Mouse (Mus musculus) spleen, adult 2 months (tissue): ENCODE data around the gene Adamts15. TPM values are rescaled to one million over a fixed set of nuclear protein-coding genes. Genes with fewer than 3 reads are reported as not detected.

Source experiments
- DNase-seq, 2 experiments: peaks; one replicate each; pipeline versions ENCODE4 v3.0.0 to v3.0.0-alpha.2; 2012 to 2021; ENCODE audit warnings: low spot score in 2 of 2, low read depth in 1 of 2
- H3K27ac ChIP-seq: fragments of 200-500 bp; 2 replicates; pipeline ENCODE4 v1.5.1; 2012; ENCODE audit warnings: low read length, inconsistent platforms; ENCODE audit not compliant: insufficient read depth
- H3K27me3 ChIP-seq: fragments of 200-500 bp; 2 replicates; pipeline ENCODE4 v1.6.1; 2012; ENCODE audit warnings: mild to moderate bottlenecking, moderate library complexity, low read length, inconsistent platforms; ENCODE audit not compliant: control insufficient read depth, insufficient read depth
- H3K36me3 ChIP-seq: fragments of 200-500 bp; 2 replicates; pipeline ENCODE4 v1.6.1; 2012; ENCODE audit warnings: mild to moderate bottlenecking, low read length, inconsistent platforms; ENCODE audit not compliant: control insufficient read depth, insufficient read depth
- H3K4me1 ChIP-seq: fragments of 200-500 bp; 2 replicates; pipeline ENCODE4 v1.6.1; 2011; ENCODE audit warnings: inconsistent platforms; ENCODE audit not compliant: control insufficient read depth, insufficient read depth, insufficient read length
- H3K4me3 ChIP-seq: fragments of 200-500 bp; 2 replicates; pipeline ENCODE4 v1.5.1; 2011; ENCODE audit warnings: mild to moderate bottlenecking, inconsistent platforms; ENCODE audit not compliant: insufficient read depth, insufficient read length; ENCODE audit errors: extremely low read depth
- CTCF ChIP-seq: fragments of 200-500 bp; IDR thresholded peaks from 2 replicates; pipeline ENCODE4 v1.5.1; 2011; ENCODE audit warnings: mild to moderate bottlenecking, inconsistent platforms; ENCODE audit not compliant: insufficient read depth, insufficient read length, insufficient replicate concordance; ENCODE audit errors: extremely low read depth
- POLR2A ChIP-seq: fragments of 200-500 bp; IDR thresholded peaks from 2 replicates; pipeline ENCODE4 v1.6.1; 2011; ENCODE audit warnings: low read depth, low read length, inconsistent platforms
- WGBS: fragments of 180-500 bp; shearing (Covaris S2); methylation state at CpG from one replicate; pipeline ENCODE4 v1.1.7; 2018; 5-methylcytosine and 5-hydroxymethylcytosine counted together
- polyA plus RNA-seq: library from polyadenylated mRNA; depleted of rRNA; stranded (reverse); fragments of >200 nt; gene quantifications from 2 replicates; pipeline ENCODE4 v1.2.3, GENCODE M21; 2012

Adamts15 gene
- polyA plus RNA-seq, 1 experiment = 0.43 TPM

DNA sequence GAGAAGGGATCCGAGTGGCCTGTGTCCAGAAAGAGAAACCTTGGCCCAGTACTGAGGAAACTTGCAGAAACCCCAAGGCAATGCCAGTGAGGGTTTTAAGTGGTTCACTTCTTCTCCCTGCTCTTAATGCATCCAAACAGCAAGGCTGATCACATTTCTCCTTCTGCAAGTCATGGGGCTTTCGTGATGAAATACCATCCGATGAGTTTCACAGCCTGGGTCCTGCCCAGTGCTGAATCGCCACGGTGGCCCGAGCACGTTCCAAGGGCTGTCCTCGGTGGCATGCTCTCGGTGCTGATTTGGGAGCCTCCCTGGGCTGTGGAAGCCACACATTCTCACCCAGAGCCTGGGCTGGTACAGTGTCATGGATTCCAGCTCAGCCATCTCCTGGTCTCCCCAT is 33.0 kb upstream of the Adamts15 start:
- Histone ChIP-seq H3K27me3 (no peaks in the 10 kb centered on the region), H3K4me1 (no peaks in the 10 kb centered on the region), H3K27ac (no peak overlapping the region), H3K36me3 (no peaks in the 10 kb centered on the region), H3K4me3 (no peak overlapping the region)
- no peak for TF ChIP-seq POLR2A
- TF ChIP-seq CTCF = no peak
- WGBS = 87% methylated on average over 9 of the region's 9 CpGs
- DNase-seq = no peak

DNA sequence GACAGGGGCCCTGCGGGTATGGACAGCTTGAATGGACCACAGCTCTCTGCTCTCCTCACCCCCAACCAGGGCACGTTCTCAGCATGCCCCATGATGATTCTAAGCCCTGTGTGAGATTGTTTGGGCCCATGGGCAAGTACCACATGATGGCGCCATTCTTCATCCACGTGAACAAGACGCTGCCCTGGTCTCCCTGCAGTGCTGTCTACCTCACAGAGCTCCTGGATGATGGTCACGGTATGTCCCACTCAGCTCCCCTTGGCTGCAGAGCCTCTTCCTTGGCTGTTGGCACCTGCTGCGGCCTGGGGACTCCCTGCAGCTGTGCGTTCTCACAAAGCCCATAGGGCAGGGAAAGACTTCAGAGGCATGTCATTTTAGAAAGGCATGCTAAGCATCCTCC is 31.0 kb upstream of the Adamts15 start:
- peak in 1 of 2 experiments; percentile 3 for DNase-seq
- no peaks in the 10 kb centered on the region for H3K36me3 ChIP-seq
- WGBS = 55% methylated on average over 8 of the region's 8 CpGs

DNA sequence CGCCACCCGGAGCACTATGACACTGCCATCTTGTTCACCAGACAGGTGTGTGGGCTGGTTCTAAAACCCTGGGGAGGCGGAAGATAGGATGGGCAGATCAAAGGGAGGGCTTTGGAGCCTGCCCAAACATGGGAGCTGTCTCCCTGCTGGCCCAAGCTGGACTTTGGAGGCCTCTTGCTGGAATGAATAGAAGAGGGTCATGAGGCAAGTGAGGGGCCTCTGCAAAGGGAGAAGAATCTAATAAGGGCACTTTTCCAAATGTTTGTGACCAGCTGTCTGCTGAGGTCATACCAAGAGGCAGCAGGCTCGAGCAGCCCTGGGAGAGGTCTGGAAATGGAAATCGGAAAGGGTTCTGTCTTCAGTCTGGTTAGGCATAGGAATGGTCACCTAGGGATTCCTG is 29.2 kb upstream of the Adamts15 start:
- Histone ChIP-seq H3K27ac (no peak overlapping the region), H3K4me3 (no peak overlapping the region), H3K36me3 (no peaks in the 10 kb centered on the region), H3K4me1 (no peaks in the 10 kb centered on the region), H3K27me3 (no peaks in the 10 kb centered on the region)
- no peak for DNase-seq
- TF ChIP-seq POLR2A (no peak), CTCF (no peak)
- 89% methylated on average over 5 of the region's 5 CpGs for WGBS

More for the DNA sequence above, 31.0 kb upstream of the Adamts15 start:
- Histone ChIP-seq H3K27ac (no peak overlapping the region), H3K4me3 (no peak overlapping the region), H3K27me3 (no peaks in the 10 kb centered on the region), H3K4me1 (no peaks in the 10 kb centered on the region)
- TF ChIP-seq POLR2A (no peak), CTCF (no peak)

DNA sequence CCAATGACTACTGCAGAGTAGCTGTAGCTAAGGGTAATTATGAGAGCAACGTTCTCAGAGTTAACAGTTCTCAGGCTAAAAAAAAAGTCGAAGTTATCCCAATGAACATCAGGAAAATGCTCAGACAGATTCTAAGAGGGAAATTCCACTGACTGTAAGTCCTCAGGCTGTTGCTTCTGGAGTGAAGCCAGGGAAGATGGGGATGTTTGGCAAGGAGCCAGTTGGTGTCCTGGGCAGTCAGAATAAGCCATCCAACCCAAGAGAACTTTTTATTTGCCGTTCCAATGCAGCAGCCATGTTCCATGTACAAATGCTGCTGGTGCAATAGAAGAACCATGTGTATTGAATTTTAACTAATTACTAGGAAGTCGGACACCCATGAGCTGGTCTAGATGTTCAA is 28.3 kb upstream of the Adamts15 start:
- no peak overlapping the region for H3K4me3 ChIP-seq
- no peak for DNase-seq
- no peaks in the 10 kb centered on the region for H3K36me3 ChIP-seq
- no peaks in the 10 kb centered on the region for H3K4me1 ChIP-seq
- H3K27me3 ChIP-seq = no peaks in the 10 kb centered on the region
- 84% methylated on average over 4 of the region's 4 CpGs for WGBS
- no peak for TF ChIP-seq POLR2A
- TF ChIP-seq CTCF = no peak
- no peak overlapping the region for H3K27ac ChIP-seq

DNA sequence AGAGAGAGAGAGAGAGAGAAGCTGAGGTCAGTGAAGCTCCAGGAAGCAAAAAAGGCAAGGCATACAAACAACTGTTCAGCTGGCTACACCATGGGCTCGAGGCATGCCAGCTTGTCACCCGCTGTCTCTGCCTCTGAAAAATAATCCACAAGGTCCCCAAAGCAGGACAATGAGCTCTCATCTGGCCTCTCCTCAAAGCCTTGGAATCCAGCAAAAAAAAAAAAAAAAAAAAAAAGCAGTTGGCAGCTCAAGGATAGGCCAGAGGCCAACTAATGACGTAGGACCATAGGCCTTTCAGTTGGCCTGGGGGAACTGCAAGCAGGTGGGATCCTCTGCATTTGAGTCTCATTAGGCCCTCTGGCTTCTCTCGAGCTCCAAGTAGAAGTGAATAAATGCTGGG is 27.7 kb upstream of the Adamts15 start:
- no peak overlapping the region for H3K27ac ChIP-seq
- WGBS = 87% methylated on average over 4 of the region's 4 CpGs
- no peaks in the 10 kb centered on the region for H3K27me3 ChIP-seq
- no peaks in the 10 kb centered on the region for H3K4me1 ChIP-seq
- H3K4me3 ChIP-seq = no peak overlapping the region
- DNase-seq = no peak
- no peak for TF ChIP-seq CTCF
- TF ChIP-seq POLR2A = no peak
- H3K36me3 ChIP-seq = no peaks in the 10 kb centered on the region

DNA sequence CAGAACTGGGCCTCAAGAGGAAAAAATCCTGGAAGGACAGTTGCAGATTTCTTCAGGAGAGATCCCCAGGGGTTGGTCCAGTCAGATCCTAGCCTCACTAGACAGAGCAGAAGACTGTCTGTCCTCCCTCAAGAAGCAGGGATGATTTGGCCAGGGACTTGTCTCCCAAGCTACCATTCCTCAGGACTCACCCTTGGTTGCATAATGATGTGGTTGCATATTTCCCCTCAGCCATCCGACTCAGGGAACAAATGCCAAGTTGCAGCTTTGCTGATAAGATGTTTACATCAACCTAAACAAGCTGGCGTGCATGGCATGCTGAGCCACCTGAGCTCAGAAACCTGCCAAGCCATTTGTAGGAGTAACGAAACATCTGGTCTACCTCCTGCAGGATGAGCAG is 27.2 kb upstream of the Adamts15 start:
- DNase-seq = no peak
- H3K27ac ChIP-seq = no peak overlapping the region
- TF ChIP-seq POLR2A (no peak), CTCF (no peak)
- H3K4me3 ChIP-seq = no peak overlapping the region
- no peaks in the 10 kb centered on the region for H3K27me3 ChIP-seq
- H3K4me1 ChIP-seq = no peaks in the 10 kb centered on the region
- 68% methylated on average over 3 of the region's 3 CpGs for WGBS
- no peaks in the 10 kb centered on the region for H3K36me3 ChIP-seq

DNA sequence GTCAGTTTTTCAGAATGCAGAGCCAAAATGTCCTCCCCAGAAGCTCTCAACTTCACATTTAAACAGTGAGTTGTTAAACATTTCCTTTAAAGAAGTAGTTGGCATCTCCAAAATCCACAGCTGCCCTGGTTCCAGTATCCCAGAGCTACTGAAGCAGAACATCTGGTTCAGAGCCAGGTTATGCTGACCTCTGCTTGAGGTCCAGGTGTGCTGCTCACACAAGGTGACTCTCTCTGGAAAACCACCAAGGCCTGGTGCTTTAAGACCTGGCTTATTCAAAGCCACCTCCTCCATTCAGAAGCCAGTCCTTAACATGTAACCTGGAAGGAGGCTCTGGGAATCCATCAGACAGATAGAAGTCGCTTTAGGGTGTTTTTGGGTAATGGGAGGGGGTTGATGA is 23.0 kb upstream of the Adamts15 start:
- Histone ChIP-seq H3K27ac (no peak overlapping the region), H3K27me3 (peaks cover 14% of the 10 kb centered on the region), H3K36me3 (no peaks in the 10 kb centered on the region), H3K4me1 (no peaks in the 10 kb centered on the region; the same call in 1 of the 2 replicates), H3K4me3 (no peak overlapping the region)
- TF ChIP-seq POLR2A = no peak
- no peak for TF ChIP-seq CTCF
- DNase-seq = no peak
- WGBS = 48% methylated on average over 1 of the region's 1 CpGs

DNA sequence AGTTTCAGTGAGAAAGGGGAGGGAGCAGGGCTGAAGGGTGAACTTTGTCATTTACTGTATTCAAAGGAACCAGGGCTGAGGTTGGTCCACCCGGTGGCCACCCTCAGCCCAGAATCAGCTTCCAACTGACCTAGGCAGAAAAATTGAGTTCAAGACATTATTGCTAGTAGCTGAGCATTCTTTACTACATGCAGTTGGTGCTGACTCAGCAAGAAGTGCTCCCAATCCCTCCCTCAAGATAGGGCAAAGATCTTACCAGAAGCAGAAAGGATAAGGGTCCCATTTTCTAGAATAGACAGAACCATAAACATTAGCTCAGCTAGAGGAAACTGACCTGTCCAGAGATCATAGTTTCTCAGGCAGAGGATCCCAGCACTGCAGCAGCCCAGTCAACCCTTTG is 22.0 kb upstream of the Adamts15 start:
- no peaks in the 10 kb centered on the region; the same call in 1 of the 2 replicates for H3K4me1 ChIP-seq
- H3K27me3 ChIP-seq = peaks cover 14% of the 10 kb centered on the region
- no peak overlapping the region for H3K27ac ChIP-seq
- no peaks in the 10 kb centered on the region for H3K36me3 ChIP-seq
- H3K4me3 ChIP-seq = no peak overlapping the region
- WGBS = 21% methylated on average over 1 of the region's 1 CpGs
- no peak for TF ChIP-seq POLR2A
- no peak for TF ChIP-seq CTCF
- DNase-seq = no peak
